Mouse (Mus musculus) CH12.LX (cell line): ENCODE data around the gene Ntng1.

Experiments used
- BHLHE40 ChIP-seq: IDR thresholded peaks from 2 replicates; pipeline ENCODE4 v1.6.1; 2011; ENCODE audit warnings: mild to moderate bottlenecking, low read depth, low read length, improper control_type of control experiment
- CTCF ChIP-seq, 2 experiments: IDR thresholded peaks in 1 of 2; conservative IDR thresholded peaks in 1 of 2; 2 replicates each; pipeline ENCODE4 v1.5.1; 2011 to 2012; ENCODE audit warnings: low read depth in 2 of 2, low read length in 2 of 2, improper control_type of control experiment in 1 of 2, inconsistent platforms in 1 of 2, mild to moderate bottlenecking in 1 of 2, moderate library complexity in 1 of 2
- E2F4 ChIP-seq: IDR thresholded peaks from 2 replicates; pipeline ENCODE4 v1.6.1; 2011; ENCODE audit warnings: low read depth, low read length, improper control_type of control experiment; ENCODE audit not compliant: insufficient replicate concordance
- POLR2A ChIP-seq: IDR thresholded peaks from 2 replicates; pipeline ENCODE4 v1.6.1; 2011; ENCODE audit warnings: low read depth, mild to moderate bottlenecking, improper control_type of control experiment, low read length

DNA sequence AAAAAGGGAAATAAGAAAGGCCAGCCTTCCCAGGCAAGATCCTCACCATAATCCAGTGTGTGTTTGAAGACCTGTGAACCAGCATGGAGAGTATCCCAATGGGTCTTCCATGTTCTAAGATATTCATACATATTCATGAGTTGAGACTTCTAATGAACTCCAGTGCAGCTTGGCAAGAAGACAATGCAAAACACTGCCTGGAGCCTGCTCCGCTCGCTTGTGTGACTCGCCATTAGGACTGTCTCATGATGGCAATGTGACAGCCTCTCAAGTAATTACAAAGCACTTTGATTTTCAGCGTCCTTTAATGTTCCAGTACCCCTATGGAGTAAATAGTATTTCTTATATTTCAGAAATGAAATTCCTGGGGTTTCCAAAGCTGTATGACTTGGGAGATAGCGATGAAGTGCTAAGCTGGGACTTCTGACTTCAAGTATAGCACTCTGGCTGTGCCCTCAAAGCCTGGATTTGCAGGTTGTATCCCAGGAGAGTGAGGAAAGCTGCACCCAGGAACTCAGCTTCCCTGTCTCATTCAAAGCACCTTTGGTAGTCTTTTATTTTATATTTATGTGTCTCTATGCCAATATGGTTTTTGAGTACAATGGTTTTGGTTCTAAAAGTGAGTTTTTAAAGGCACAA lies 412.1 kb downstream of the Ntng1 start:
- TF ChIP-seq BHLHE40 (no peak), CTCF (conservative IDR thresholded peaks at IDR 0.05 in 1 of 2, IDR thresholded peaks at IDR 0.05 in 1 of 2; ENCODE audit: low read depth in 2 of 2, low read length in 2 of 2) (no peak), E2F4 (no peak), POLR2A (no peak)
